Mouse (Mus musculus): ENCODE data around the gene Clec12b. TPM values are rescaled to one million over a fixed set of nuclear protein-coding genes. Genes with fewer than 3 reads are reported as not detected.

Clec12b gene
- polyA plus RNA-seq, 1 experiment: not detected

- TF ChIP-seq POLR2A (IDR thresholded peaks at IDR 0.05; ENCODE audit: borderline replicate concordance, control insufficient read depth, low read depth, low read length) (no peak), CTCF (IDR thresholded peaks at IDR 0.05; ENCODE audit: control insufficient read depth, insufficient read depth, low read length) (no peak)
- Histone ChIP-seq H3K27ac (ENCODE audit: control insufficient read depth, insufficient read depth, low read depth, low read length, poor library complexity) (no peak overlapping the region), H3K4me1 (ENCODE audit: control insufficient read depth, insufficient read depth, low read length) (peaks cover 11% of the 10 kb centered on the region), H3K4me3 (replicated peaks; ENCODE audit: control insufficient read depth, low read depth, low read length) (no peak overlapping the region)
- 17% methylated on average over 1 of the region's 1 CpGs for WGBS
Observed at GRCm38 (mm10) chr6:129337751-129338150, 47.9 kb downstream of the Clec12b start.

- peak; percentile 98 for TF ChIP-seq CTCF (IDR thresholded peaks at IDR 0.05; ENCODE audit: control insufficient read depth, insufficient read depth, low read length)
- TF ChIP-seq POLR2A (IDR thresholded peaks at IDR 0.05; ENCODE audit: borderline replicate concordance, control insufficient read depth, low read depth, low read length): no peak
- peak overlapping the region; percentile 44 for H3K4me3 ChIP-seq (replicated peaks; ENCODE audit: control insufficient read depth, low read depth, low read length)
Observed at GRCm38 (mm10) chr6:129333674-129334078, 52.0 kb downstream of the Clec12b start.

GRCm38 (mm10) chr6:129331610-129332009 is 54.1 kb downstream of the Clec12b start, which contains the start of gene 4922502D21Rik:
Gene 4922502D21Rik, minus strand, starts transcription at chr6:129331796.
- TF ChIP-seq POLR2A (IDR thresholded peaks at IDR 0.05; ENCODE audit: borderline replicate concordance, control insufficient read depth, low read depth, low read length): no peak
- TF ChIP-seq CTCF (IDR thresholded peaks at IDR 0.05; ENCODE audit: control insufficient read depth, insufficient read depth, low read length): no peak
- Histone ChIP-seq H3K27ac (ENCODE audit: control insufficient read depth, insufficient read depth, low read depth, low read length, poor library complexity) (no peak within 1 kb of the TSS), H3K4me1 (ENCODE audit: control insufficient read depth, insufficient read depth, low read length) (peaks cover 7% of the 10 kb centered on the region), H3K4me3 (replicated peaks; ENCODE audit: control insufficient read depth, low read depth, low read length) (no peak within 1 kb of the TSS)
- 54% methylated on average over 11 of the region's 11 CpGs for WGBS

More at GRCm38 (mm10) chr6:129333674-129334078, 52.0 kb downstream of the Clec12b start:
- H3K4me1 ChIP-seq (ENCODE audit: control insufficient read depth, insufficient read depth, low read length): peaks cover 11% of the 10 kb centered on the region
- no peak overlapping the region for H3K27ac ChIP-seq (ENCODE audit: control insufficient read depth, insufficient read depth, low read depth, low read length, poor library complexity)
- WGBS: under 1% methylated on average over 11 of the region's 11 CpGs

GRCm38 (mm10) chr6:129326568-129327150 is 59.0 kb downstream of the Clec12b start:
- H3K27ac ChIP-seq (ENCODE audit: control insufficient read depth, insufficient read depth, low read depth, low read length, poor library complexity): no peak overlapping the region

GRCm38 (mm10) chr6:129326016-129326415 is 59.7 kb downstream of the Clec12b start:
- no peak for TF ChIP-seq CTCF (IDR thresholded peaks at IDR 0.05; ENCODE audit: control insufficient read depth, insufficient read depth, low read length)
- no peak for TF ChIP-seq POLR2A (IDR thresholded peaks at IDR 0.05; ENCODE audit: borderline replicate concordance, control insufficient read depth, low read depth, low read length)
- H3K4me1 ChIP-seq (ENCODE audit: control insufficient read depth, insufficient read depth, low read length): no peaks in the 10 kb centered on the region
- H3K4me3 ChIP-seq (replicated peaks; ENCODE audit: control insufficient read depth, low read depth, low read length): no peak overlapping the region
- H3K27ac ChIP-seq (ENCODE audit: control insufficient read depth, insufficient read depth, low read depth, low read length, poor library complexity): no peak overlapping the region
- WGBS: 12% methylated on average over 1 of the region's 1 CpGs

More at GRCm38 (mm10) chr6:129326568-129327150, 59.0 kb downstream of the Clec12b start:
- Histone ChIP-seq H3K4me1 (ENCODE audit: control insufficient read depth, insufficient read depth, low read length) (no peaks in the 10 kb centered on the region), H3K4me3 (replicated peaks; ENCODE audit: control insufficient read depth, low read depth, low read length) (no peak overlapping the region)
- 36% methylated on average over 13 of the region's 13 CpGs for WGBS
- no peak for TF ChIP-seq POLR2A (IDR thresholded peaks at IDR 0.05; ENCODE audit: borderline replicate concordance, control insufficient read depth, low read depth, low read length)
- TF ChIP-seq CTCF (IDR thresholded peaks at IDR 0.05; ENCODE audit: control insufficient read depth, insufficient read depth, low read length): no peak

Other genes starting within 250 kb of the Clec12b start
- 57.9 and 122 TPM in 2 replicates for gene Clec2d, start 205.3 kb downstream of the Clec12b start, polyA plus RNA-seq (2011; ENCODE audit: insufficient read depth, insufficient read length, low replicate concordance, missing spikeins)
- gene Cd69, start 110.4 kb downstream of the Clec12b start, polyA plus RNA-seq (2011; ENCODE audit: insufficient read depth, insufficient read length, low replicate concordance, missing spikeins): 4.8 and 4.9 TPM in 2 replicates
- not detected in 2 replicates for gene 4922502D21Rik, start 54.1 kb downstream of the Clec12b start, polyA plus RNA-seq (2011; ENCODE audit: insufficient read depth, insufficient read length, low replicate concordance, missing spikeins)
- gene Clec12a, start 43.2 kb downstream of the Clec12b start, polyA plus RNA-seq (2011; ENCODE audit: insufficient read depth, insufficient read length, low replicate concordance, missing spikeins): 45.9 and 106 TPM in 2 replicates
- 62.2 and 127 TPM in 2 replicates for gene Clec1b, start 11.4 kb upstream of the Clec12b start, polyA plus RNA-seq (2011; ENCODE audit: insufficient read depth, insufficient read length, low replicate concordance, missing spikeins)
- gene Clec9a, start 23.0 kb upstream of the Clec12b start, polyA plus RNA-seq (2011; ENCODE audit: insufficient read depth, insufficient read length, low replicate concordance, missing spikeins): 3.7 and 19.0 TPM in 2 replicates
- 0.30 TPM in 1 of 2 replicates, not detected in the other for gene Clec1a, start 66.1 kb upstream of the Clec12b start, polyA plus RNA-seq (2011; ENCODE audit: insufficient read depth, insufficient read length, low replicate concordance, missing spikeins)
- 7.5 and 12.6 TPM in 2 replicates for gene Olr1, start 121.3 kb upstream of the Clec12b start, polyA plus RNA-seq (2011; ENCODE audit: insufficient read depth, insufficient read length, low replicate concordance, missing spikeins)
- not detected in 2 replicates for gene Tmem52b, start 126.7 kb upstream of the Clec12b start, polyA plus RNA-seq (2011; ENCODE audit: insufficient read depth, insufficient read length, low replicate concordance, missing spikeins)
- gene Gabarapl1, start 147.3 kb upstream of the Clec12b start, polyA plus RNA-seq (2011; ENCODE audit: insufficient read depth, insufficient read length, low replicate concordance, missing spikeins): 31.0 and 44.3 TPM in 2 replicates
- gene Klre1, start 192.0 kb upstream of the Clec12b start, polyA plus RNA-seq (2011; ENCODE audit: insufficient read depth, insufficient read length, low replicate concordance, missing spikeins): 1.8 and 3.8 TPM in 2 replicates
- gene Klrd1, start 205.9 kb upstream of the Clec12b start, polyA plus RNA-seq (2011; ENCODE audit: insufficient read depth, insufficient read length, low replicate concordance, missing spikeins): 2.5 and 9.8 TPM in 2 replicates
- 2.7 and 6.3 TPM in 2 replicates for gene Klrk1, start 238.0 kb upstream of the Clec12b start, polyA plus RNA-seq (2011; ENCODE audit: insufficient read depth, insufficient read length, low replicate concordance, missing spikeins)

Measured in bone marrow, adult 2 months (tissue).